Mouse (Mus musculus): ENCODE measurements around the gene Hrg. TPM values are rescaled to one million over a fixed set of nuclear protein-coding genes. Genes with fewer than 3 reads are reported as not detected.

Hrg gene
- total and polyA plus RNA-seq, 3 experiments = not detected

DNA sequence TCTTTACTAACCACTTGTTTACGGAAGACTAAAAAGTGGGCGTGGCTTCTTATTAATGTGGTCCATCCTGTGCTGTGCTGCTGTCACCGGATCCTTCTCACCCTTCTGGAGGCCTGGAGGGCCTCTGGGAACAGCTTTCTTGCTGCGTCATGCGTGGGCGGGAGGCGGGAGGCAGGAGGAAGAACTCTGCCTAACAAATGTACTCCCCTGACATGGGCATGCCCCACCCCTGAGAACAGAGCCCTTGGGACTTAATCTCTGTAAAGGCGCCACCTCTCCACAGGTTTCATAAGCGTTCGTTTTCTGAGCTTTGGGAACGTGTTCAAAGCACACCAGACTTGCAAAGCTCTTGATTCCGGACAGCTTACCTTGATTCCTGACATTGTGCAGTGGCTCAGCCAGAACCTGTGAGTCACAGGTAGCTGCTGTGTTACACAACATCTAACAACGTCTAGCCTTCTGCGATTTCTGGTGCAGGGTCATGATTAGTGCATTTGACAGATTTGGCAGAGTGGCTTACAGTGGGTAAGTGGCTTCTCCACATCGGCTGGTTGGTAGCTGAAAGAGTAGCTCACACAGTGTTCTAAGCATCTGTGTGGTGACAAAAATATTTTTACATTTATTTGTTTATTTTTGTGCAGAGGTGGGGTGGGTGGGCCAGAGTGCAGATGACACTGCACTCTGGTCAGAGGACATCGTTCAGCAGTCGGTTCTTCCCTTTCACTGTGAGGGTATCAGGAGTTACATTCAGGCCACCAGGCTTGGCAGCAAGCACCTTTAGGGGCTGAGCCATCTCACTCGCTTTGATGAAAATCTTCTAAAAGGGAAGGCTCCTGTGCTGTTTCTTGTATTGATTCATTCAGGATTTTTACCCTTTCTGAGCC is 30.7 kb upstream of the Hrg start:
- no peaks in the 10 kb centered on the region for H3K27me3 ChIP-seq (ENCODE audit: control insufficient read depth in 1 of 2, insufficient read depth in 2 of 2, low read length in 2 of 2)
- TF ChIP-seq CHD2 (IDR thresholded peaks at IDR 0.05; ENCODE audit: low read length) (no peak), ETS1 (IDR thresholded peaks at IDR 0.05; ENCODE audit: low read depth, low read length) (peak; percentile 45), SIN3A (IDR thresholded peaks at IDR 0.05; ENCODE audit: low read length) (peak; percentile 27; the same call in 1 of the 2 replicates), ELF1 (IDR thresholded peaks at IDR 0.05; ENCODE audit: low read depth, low read length) (peak; percentile 41; the same call in 1 of the 2 replicates), MAFK (IDR thresholded peaks at IDR 0.05; ENCODE audit: borderline replicate concordance, low read depth, low read length) (peak; percentile 38; the same call in 1 of the 2 replicates), EP300 (IDR thresholded peaks at IDR 0.05; ENCODE audit: low read depth in 1 of 2, low read length in 2 of 2) (peak in 1 of 2 experiments; percentile 55; a peak in 3 of 4 replicates), RCOR1 (IDR thresholded peaks at IDR 0.05; ENCODE audit: low read depth, low read length) (peak; percentile 42; the same call in 1 of the 2 replicates), E2F4 (IDR thresholded peaks at IDR 0.05; ENCODE audit: borderline replicate concordance, low read depth, low read length) (no peak), KAT2A (conservative IDR thresholded peaks at IDR 0.05; ENCODE audit: low read depth, low read length) (no peak)
- H3K4me1 ChIP-seq (ENCODE audit: control insufficient read depth in 1 of 2, insufficient read depth in 2 of 2, low read length in 2 of 2) = peaks cover 0 to 5% of the 10 kb centered on the region in 2 experiments; a peak in 2 of 4 replicates
- peak; percentile 91 for DNase-seq (ENCODE audit: low read depth, low spot score)
- H3K9me3 ChIP-seq (replicated peaks; ENCODE audit: insufficient read depth, low read length) = no peaks in the 10 kb centered on the region
- no peaks in the 10 kb centered on the region for H3K79me2 ChIP-seq (ENCODE audit: control insufficient read depth, insufficient read depth, low read length, poor library complexity)
- peak overlapping the region; percentile 21; the same call in 1 of the 2 replicates for H3K9ac ChIP-seq (ENCODE audit: control insufficient read depth, low read depth, low read length, poor library complexity, severe bottlenecking)
- no peak overlapping the region for H3K27ac ChIP-seq (ENCODE audit: control insufficient read depth, low read depth, low read length)
- peaks cover 0 to 2% of the 10 kb centered on the region in 2 experiments; a peak in 2 of 4 replicates for H3K36me3 ChIP-seq (ENCODE audit: control insufficient read depth in 1 of 2, insufficient read depth in 2 of 2, low read length in 2 of 2)
- H3K4me3 ChIP-seq (ENCODE audit: control insufficient read depth in 1 of 2, insufficient read depth in 1 of 2, low read depth in 2 of 2, low read length in 2 of 2) = peak overlapping the region; percentile 35 to 47; a peak in 3 of 4 replicates

DNA sequence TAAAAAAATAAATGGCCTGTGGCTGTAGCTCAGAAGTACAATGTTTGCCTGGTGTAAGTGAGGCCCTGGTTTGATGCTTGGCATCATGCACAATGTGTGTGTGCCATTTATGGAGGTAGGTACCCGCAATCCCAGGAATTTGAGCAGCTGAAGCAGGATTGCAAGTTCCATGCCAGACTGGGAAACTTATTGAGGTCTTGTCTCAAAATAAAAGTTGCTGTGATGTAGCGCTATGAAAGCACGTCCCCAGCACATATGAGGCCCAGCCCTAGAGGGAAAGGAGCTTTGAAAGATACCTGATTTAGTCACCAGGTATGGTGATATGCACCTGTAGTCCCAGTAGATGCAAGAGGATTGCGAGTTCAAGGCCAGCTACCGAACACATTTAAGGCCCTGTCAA is 29.1 kb upstream of the Hrg start:
- TF ChIP-seq ELF1 (IDR thresholded peaks at IDR 0.05; ENCODE audit: low read depth, low read length) (no peak), HCFC1 (IDR thresholded peaks at IDR 0.05; ENCODE audit: low read depth, low read length) (no peak), GATA1 (IDR thresholded peaks at IDR 0.05; ENCODE audit: low read depth, low read length) (no peak), MYB (IDR thresholded peaks at IDR 0.05; ENCODE audit: low read depth, low read length) (no peak), CHD2 (IDR thresholded peaks at IDR 0.05; ENCODE audit: low read length) (no peak), SIN3A (IDR thresholded peaks at IDR 0.05; ENCODE audit: low read length) (no peak), ZC3H11A (IDR thresholded peaks at IDR 0.05; ENCODE audit: low read depth, low read length) (no peak), UBTF (IDR thresholded peaks at IDR 0.05; ENCODE audit: borderline replicate concordance, insufficient read depth, low read depth, low read length) (no peak)
- H3K36me3 ChIP-seq (ENCODE audit: control insufficient read depth in 1 of 2, insufficient read depth in 2 of 2, low read length in 2 of 2) = peaks cover 0 to 2% of the 10 kb centered on the region in 2 experiments; a peak in 2 of 4 replicates
- H3K27ac ChIP-seq (ENCODE audit: control insufficient read depth, low read depth, low read length) = no peak overlapping the region
- no peak for DNase-seq (ENCODE audit: low read depth, low spot score)
- no peaks in the 10 kb centered on the region for H3K27me3 ChIP-seq (ENCODE audit: control insufficient read depth in 1 of 2, insufficient read depth in 2 of 2, low read length in 2 of 2)
- H3K79me2 ChIP-seq (ENCODE audit: control insufficient read depth, insufficient read depth, low read length, poor library complexity) = no peaks in the 10 kb centered on the region
- H3K4me3 ChIP-seq (ENCODE audit: control insufficient read depth in 1 of 2, insufficient read depth in 1 of 2, low read depth in 2 of 2, low read length in 2 of 2) = no peak overlapping the region
- H3K9me3 ChIP-seq (replicated peaks; ENCODE audit: insufficient read depth, low read length) = no peaks in the 10 kb centered on the region
- H3K9ac ChIP-seq (ENCODE audit: control insufficient read depth, low read depth, low read length, poor library complexity, severe bottlenecking) = no peak overlapping the region
- peaks cover 0 to 5% of the 10 kb centered on the region in 2 experiments; a peak in 2 of 4 replicates for H3K4me1 ChIP-seq (ENCODE audit: control insufficient read depth in 1 of 2, insufficient read depth in 2 of 2, low read length in 2 of 2)
